Mouse (Mus musculus) thymus, adult 2 months (tissue): ENCODE measurements around the gene Ylpm1.

Experiments used
- CTCF ChIP-seq: fragments of 200-500 bp; IDR thresholded peaks from 2 replicates; pipeline ENCODE4 v1.5.1; 2012; ENCODE audit warnings: mild to moderate bottlenecking, control low read depth, low read length, moderate library complexity, borderline replicate concordance; ENCODE audit not compliant: control insufficient read depth, poor library complexity, insufficient read depth; ENCODE audit errors: extremely low read depth
- POLR2A ChIP-seq: fragments of 200-500 bp; IDR thresholded peaks from 2 replicates; pipeline ENCODE4 v1.6.1; 2012; ENCODE audit warnings: mild to moderate bottlenecking, low read length, control low read depth, moderate library complexity; ENCODE audit not compliant: control insufficient read depth, poor library complexity, insufficient read depth; ENCODE audit errors: extremely low read depth

GRCm38 (mm10) chr12:85113917-85114316 lies 117.8 kb downstream of the Ylpm1 start:
- no peak for TF ChIP-seq POLR2A
- no peak for TF ChIP-seq CTCF
